8 mouse cellular contexts compared by ENCODE assay signal in genomic region chr15:99074600-99075333, GRCm38 (mm10). TPM values are rescaled to one million over a fixed set of nuclear protein-coding genes. Genes with fewer than 3 reads are reported as not detected.
DNase-seq lines count a peak whose midpoint lies in the region; ATAC-seq and TF ChIP-seq lines count a peak whose summit lies in the region.

No protein-coding gene starts in this region.

- peaks cover 40% of the 10 kb centered on the region for H3K4me1 ChIP-seq in G1E (ENCODE audit: insufficient read depth, low read depth, low read length)
- H3K4me1 ChIP-seq in cerebellum, adult 2 months (ENCODE audit: control insufficient read depth, insufficient read depth, low read length): peaks cover 3% of the 10 kb centered on the region; the same call in 1 of the 2 replicates
- H3K4me1 ChIP-seq in forebrain, postnatal 0 days (ENCODE audit: insufficient read depth): peaks cover 11% of the 10 kb centered on the region; the same call in 1 of the 2 replicates
- H3K4me1 ChIP-seq in lung, embryonic 15.5 days: peaks cover 27% of the 10 kb centered on the region

- peak; percentile 98 for ATAC-seq in G1E (ENCODE audit: extremely low read depth, insufficient number of reproducible peaks, low FRiP score, poor library complexity, severe bottlenecking)
- peak; percentile 98 for ATAC-seq in forebrain, postnatal 0 days
- ATAC-seq in lung, embryonic 15.5 days (ENCODE audit: borderline replicate concordance, extremely low read depth, low FRiP score, low TSS enrichment): peak; percentile 98

- peak; percentile 98 for DNase-seq in G1E (ENCODE audit: low spot score)
- DNase-seq in cerebellum, adult 2 months: peak; percentile 99
- DNase-seq in forebrain, postnatal 0 days: peak; percentile 98
- DNase-seq in heart, postnatal 4 days: peak; percentile 98
- DNase-seq in layer of hippocampus, adult 8-10 months (ENCODE audit: low spot score in 2 of 2): peak; percentile 97 to 98
- peak; percentile 96 for DNase-seq in ovary, adult 18-20 months (ENCODE audit: low spot score)
- DNase-seq in thymus, postnatal 0 days (ENCODE audit: low spot score): peak; percentile 95

- H3K27me3 ChIP-seq in G1E (ENCODE audit: insufficient read depth, low read length): peaks cover 2% of the 10 kb centered on the region; the same call in 1 of the 2 replicates
- no peaks in the 10 kb centered on the region for H3K27me3 ChIP-seq in cerebellum, adult 2 months (ENCODE audit: control insufficient read depth, insufficient read depth, low read length)
- no peaks in the 10 kb centered on the region for H3K27me3 ChIP-seq in forebrain, postnatal 0 days (ENCODE audit: insufficient read depth, low read length)
- no peaks in the 10 kb centered on the region for H3K27me3 ChIP-seq in lung, embryonic 15.5 days

- peaks cover 36% of the 10 kb centered on the region for H3K36me3 ChIP-seq in G1E (replicated peaks)
- no peaks in the 10 kb centered on the region for H3K36me3 ChIP-seq in forebrain, postnatal 0 days (ENCODE audit: insufficient read depth)
- H3K36me3 ChIP-seq in lung, embryonic 15.5 days: peaks cover 25% of the 10 kb centered on the region

- H3K9me3 ChIP-seq in G1E (replicated peaks): no peaks in the 10 kb centered on the region
- H3K9me3 ChIP-seq in forebrain, postnatal 0 days (ENCODE audit: low read length): no peaks in the 10 kb centered on the region
- no peaks in the 10 kb centered on the region for H3K9me3 ChIP-seq in lung, embryonic 15.5 days

- peak overlapping the region; percentile 98 for H3K4me2 ChIP-seq in forebrain, postnatal 0 days (ENCODE audit: low read depth)
- H3K4me2 ChIP-seq in lung, embryonic 15.5 days: peak overlapping the region; percentile 82

- TF ChIP-seq POLR2A in cerebellum, adult 2 months (IDR thresholded peaks at IDR 0.05; ENCODE audit: borderline replicate concordance, insufficient read depth, low read length): peak; percentile 57; the same call in 1 of the 2 replicates

- peak overlapping the region; percentile 72 for H3K4me3 ChIP-seq in G1E (ENCODE audit: low read depth, low read length)
- peak overlapping the region; percentile 80 for H3K4me3 ChIP-seq in cerebellum, adult 2 months (replicated peaks; ENCODE audit: insufficient read depth, low read depth, low read length)
- peak overlapping the region; percentile 56 for H3K4me3 ChIP-seq in forebrain, postnatal 0 days (ENCODE audit: low read depth, low read length)
- peak overlapping the region; percentile 61 for H3K4me3 ChIP-seq in lung, embryonic 15.5 days

- H3K9ac ChIP-seq in forebrain, postnatal 0 days: peak overlapping the region; percentile 86
- peak overlapping the region; percentile 61 for H3K9ac ChIP-seq in lung, embryonic 15.5 days

- WGBS in cerebellum, adult 2 months: under 1% methylated on average over 44 of the region's 44 CpGs
- WGBS in forebrain, postnatal 0 days: 1% methylated on average over 44 of the region's 44 CpGs
- WGBS in lung, embryonic 15.5 days: under 1% methylated on average over 44 of the region's 44 CpGs

- peak overlapping the region; percentile 87 for H3K27ac ChIP-seq in cerebellum, adult 2 months (ENCODE audit: insufficient read depth, low read length)
- H3K27ac ChIP-seq in forebrain, postnatal 0 days (ENCODE audit: low read depth, low read length): peak overlapping the region; percentile 95
- peak overlapping the region; percentile 96 for H3K27ac ChIP-seq in lung, embryonic 15.5 days

- no peak for TF ChIP-seq CTCF in G1E (IDR thresholded peaks at IDR 0.05; ENCODE audit: low read depth, low read length)
- TF ChIP-seq CTCF in cerebellum, adult 2 months (IDR thresholded peaks at IDR 0.05; ENCODE audit: borderline replicate concordance, insufficient read depth, low read depth, low read length): no peak
- no peak for TF ChIP-seq CTCF in forebrain, postnatal 0 days (IDR thresholded peaks at IDR 0.05; ENCODE audit: low read depth)

RNA-seq across cellular contexts. Expression of gene Troap, which starts 0.4 kb away (rescaled TPM):
- 58.2 and 59.0 TPM in 2 replicates for total RNA-seq in G1E (2014; fragmentation: Nextera tagmentation)
- total RNA-seq in G1E (2017): 22.3 and 22.8 TPM in 2 replicates
- polyA plus RNA-seq in G1E (2012): 71.0 and 73.9 TPM in 2 replicates
- polyA plus RNA-seq in cerebellum, adult 2 months (2012; rRNA removed): 0.07 and 0.22 TPM in 2 replicates
- total RNA-seq in forebrain, postnatal 0 days (2014; rRNA removed): 1.5 and 3.9 TPM in 2 replicates
- 2.7 and 3.1 TPM in 2 replicates for polyA plus RNA-seq in forebrain, postnatal 0 days (2015; fragmentation: Nextera tagmentation; extraction: Ambion mirVana)
- total RNA-seq in heart, postnatal 4 days (2021): 10 to 100 TPM; 17.8 to 18.7 TPM
- under 1 TPM; 0.33 to 0.66 (median 0.46) TPM for total RNA-seq in layer of hippocampus, adult 8-10 months (2022)
- 35.4 and 41.9 TPM in 2 replicates for polyA plus RNA-seq in lung, embryonic 15.5 days (2015; fragmentation: Nextera tagmentation; extraction: Ambion mirVana)
- 21.8 and 25.3 TPM in 2 replicates for polyA plus RNA-seq in thymus, postnatal 0 days (2015; fragmentation: Nextera tagmentation; extraction: Ambion mirVana)

RNA-seq across cellular contexts. Expression of gene C1ql4, which starts 12.8 kb away (rescaled TPM):
- total RNA-seq in G1E (2014; fragmentation: Nextera tagmentation): not detected in 2 replicates
- total RNA-seq in G1E (2017): not detected in 2 replicates
- not detected in 2 replicates for polyA plus RNA-seq in G1E (2012)
- 1.3 and 1.6 TPM in 2 replicates for polyA plus RNA-seq in cerebellum, adult 2 months (2012; rRNA removed)
- 0.23 and 0.48 TPM in 2 replicates for total RNA-seq in forebrain, postnatal 0 days (2014; rRNA removed)
- polyA plus RNA-seq in forebrain, postnatal 0 days (2015; fragmentation: Nextera tagmentation; extraction: Ambion mirVana): 0.40 TPM in 1 of 2 replicates, not detected in the other
- total RNA-seq in heart, postnatal 4 days (2021): under 1 TPM in 1 of 2 experiments, not detected in 1; 0.19 TPM
- under 1 TPM in 1 of 4 experiments, not detected in 3; 0.21 TPM for total RNA-seq in layer of hippocampus, adult 8-10 months (2022)
- polyA plus RNA-seq in lung, embryonic 15.5 days (2015; fragmentation: Nextera tagmentation; extraction: Ambion mirVana): not detected in 2 replicates
- polyA plus RNA-seq in thymus, postnatal 0 days (2015; fragmentation: Nextera tagmentation; extraction: Ambion mirVana): 0.18 TPM in 1 of 2 replicates, not detected in the other

RNA-seq across cellular contexts. Expression of gene Dnajc22, which starts 18.2 kb away (rescaled TPM):
- total RNA-seq in G1E (2014; fragmentation: Nextera tagmentation) (not detected in 2 replicates), G1E (2017) (0.16 TPM in 1 of 2 replicates, not detected in the other)
- not detected in 2 replicates for polyA plus RNA-seq in G1E (2012)
- polyA plus RNA-seq in cerebellum, adult 2 months (2012; rRNA removed): 0.13 TPM in 1 of 2 replicates, not detected in the other
- 0.38 and 0.71 TPM in 2 replicates for total RNA-seq in forebrain, postnatal 0 days (2014; rRNA removed)
- 0.15 and 0.51 TPM in 2 replicates for polyA plus RNA-seq in forebrain, postnatal 0 days (2015; fragmentation: Nextera tagmentation; extraction: Ambion mirVana)
- 1 to 10 TPM in 1 of 2 experiments, under 1 TPM in 1; 0.79 to 1.2 TPM for total RNA-seq in heart, postnatal 4 days (2021)
- total RNA-seq in layer of hippocampus, adult 8-10 months (2022): under 1 TPM in 3 of 4 experiments, not detected in 1; 0.31 to 0.39 (median 0.34) TPM
- 1.7 and 1.9 TPM in 2 replicates for polyA plus RNA-seq in lung, embryonic 15.5 days (2015; fragmentation: Nextera tagmentation; extraction: Ambion mirVana)
- polyA plus RNA-seq in thymus, postnatal 0 days (2015; fragmentation: Nextera tagmentation; extraction: Ambion mirVana): 0.13 and 0.22 TPM in 2 replicates

RNA-seq across cellular contexts. Expression of gene Prph, which starts 19.8 kb away (rescaled TPM):
- not detected in 2 replicates for total RNA-seq in G1E (2014; fragmentation: Nextera tagmentation)
- total RNA-seq in G1E (2017): not detected in 2 replicates
- not detected in 2 replicates for polyA plus RNA-seq in G1E (2012)
- polyA plus RNA-seq in cerebellum, adult 2 months (2012; rRNA removed): 25.7 and 37.7 TPM in 2 replicates
- total RNA-seq in forebrain, postnatal 0 days (2014; rRNA removed): 1.7 and 2.3 TPM in 2 replicates
- 2.3 and 2.4 TPM in 2 replicates for polyA plus RNA-seq in forebrain, postnatal 0 days (2015; fragmentation: Nextera tagmentation; extraction: Ambion mirVana)
- total RNA-seq in heart, postnatal 4 days (2021): 1 to 10 TPM in 1 of 2 experiments, under 1 TPM in 1; 0.60 to 1.3 TPM
- total RNA-seq in layer of hippocampus, adult 8-10 months (2022): 1 to 10 TPM in 3 of 4 experiments, under 1 TPM in 1; 0.96 to 1.9 (median 1.4) TPM
- polyA plus RNA-seq in lung, embryonic 15.5 days (2015; fragmentation: Nextera tagmentation; extraction: Ambion mirVana): 3.1 and 6.8 TPM in 2 replicates
- polyA plus RNA-seq in thymus, postnatal 0 days (2015; fragmentation: Nextera tagmentation; extraction: Ambion mirVana): 0.99 and 1.1 TPM in 2 replicates

RNA-seq across cellular contexts. Expression of gene Tuba1c, which starts 45.1 kb away (rescaled TPM):
- total RNA-seq in G1E (2014; fragmentation: Nextera tagmentation): 856 and 1,023 TPM in 2 replicates
- 252 and 273 TPM in 2 replicates for total RNA-seq in G1E (2017)
- 47.1 and 72.7 TPM in 2 replicates for polyA plus RNA-seq in G1E (2012)
- polyA plus RNA-seq in cerebellum, adult 2 months (2012; rRNA removed): 6.4 and 9.0 TPM in 2 replicates
- 22.1 and 24.9 TPM in 2 replicates for total RNA-seq in forebrain, postnatal 0 days (2014; rRNA removed)
- 16.4 and 18.8 TPM in 2 replicates for polyA plus RNA-seq in forebrain, postnatal 0 days (2015; fragmentation: Nextera tagmentation; extraction: Ambion mirVana)
- total RNA-seq in heart, postnatal 4 days (2021): 100 to 1,000 TPM; 200 to 203 TPM
- total RNA-seq in layer of hippocampus, adult 8-10 months (2022): 10 to 100 TPM; 47.7 to 64.5 (median 52.7) TPM
- 211 and 224 TPM in 2 replicates for polyA plus RNA-seq in lung, embryonic 15.5 days (2015; fragmentation: Nextera tagmentation; extraction: Ambion mirVana)
- 153 and 156 TPM in 2 replicates for polyA plus RNA-seq in thymus, postnatal 0 days (2015; fragmentation: Nextera tagmentation; extraction: Ambion mirVana)

Comparison
In these comparisons a context has a peak if more than half of its experiments do, and no peak if none do; other contexts are left out.
1. Peak in every context shown above with its lines: DNase-seq, ATAC-seq, H3K4me3 ChIP-seq and H3K27ac ChIP-seq.